ENCODE assay signal across 8 mouse cellular contexts in genomic region chr7:34166850-34167249, GRCm38 (mm10). TPM values are rescaled to one million over a fixed set of nuclear protein-coding genes. Genes with fewer than 3 reads are reported as not detected.
A peak's percentile ranks its signal among the peaks of the same experiment; 100 is the strongest.
DNase-seq lines count a peak whose midpoint lies in the region; ATAC-seq and TF ChIP-seq lines count a peak whose summit lies in the region.

No protein-coding gene starts in this region.

- H3K79me2 ChIP-seq in heart, adult 2 months (replicated peaks; ENCODE audit: control insufficient read depth, insufficient read depth, low read length), result no peaks in the 10 kb centered on the region
- H3K79me2 ChIP-seq in MEL (ENCODE audit: control insufficient read depth, insufficient read depth, low read length, poor library complexity) (peaks cover 23% of the 10 kb centered on the region), macrophage (ENCODE audit: inconsistent target) (peaks cover 39% of the 10 kb centered on the region)

- intact Hi-C loops in heart, adult 2 months (cut with DNase I), result loop anchor here (2.0 to 10.0 kb wide), 2 partner anchors 32 to 218 kb away; no protein-coding TSS in a partner anchor
- intact Hi-C loops in heart, postnatal 25 days (cut with DNase I), result no loop called here

- peak overlapping the region; percentile 87; the same call in 1 of the 2 replicates for H3K4me3 ChIP-seq in heart, adult 2 months
- H3K4me3 ChIP-seq in MEL (ENCODE audit: control insufficient read depth in 1 of 2, insufficient read depth in 1 of 2, low read depth in 2 of 2, low read length in 2 of 2), result peak overlapping the region in 1 of 2 experiments; percentile 58; a peak in 2 of 4 replicates
- peak overlapping the region; percentile 98 for H3K4me3 ChIP-seq in embryonic facial prominence, embryonic 10.5 days
- H3K4me3 ChIP-seq in intestine, embryonic 15.5 days (replicated peaks), result no peak overlapping the region
- H3K4me3 ChIP-seq in macrophage (ENCODE audit: inconsistent target), result peak overlapping the region; percentile 78
- no peak overlapping the region for H3K4me3 ChIP-seq in stomach, postnatal 0 days (ENCODE audit: low read depth, low read length)

- no peak for TF ChIP-seq POLR2A in heart, adult 2 months (IDR thresholded peaks at IDR 0.05; ENCODE audit: insufficient read depth, low read depth, low read length)
- no peak for TF ChIP-seq POLR2A in MEL (IDR thresholded peaks at IDR 0.05; ENCODE audit: control insufficient read depth in 1 of 2, insufficient read depth in 1 of 2, low read depth in 1 of 2, low read length in 2 of 2, poor library complexity in 1 of 2)

- 55% methylated on average over 4 of the region's 4 CpGs for WGBS in heart, adult 2 months
- 55% methylated on average over 4 of the region's 4 CpGs for WGBS in embryonic facial prominence, embryonic 10.5 days
- WGBS in intestine, embryonic 15.5 days, result 59% methylated on average over 4 of the region's 4 CpGs
- WGBS in macrophage (ENCODE audit: missing documents), result 48% methylated on average over 3 of the region's 4 CpGs
- 45% methylated on average over 4 of the region's 4 CpGs for WGBS in stomach, postnatal 0 days

- DNase-seq in heart, adult 2 months, result no peak
- no peak for DNase-seq in heart, postnatal 25 days (ENCODE audit: low spot score)
- DNase-seq in MEL (ENCODE audit: low read depth, low spot score), result peak; percentile 75
- peak; percentile 54 for DNase-seq in embryonic facial prominence, embryonic 10.5 days (ENCODE audit: low spot score)
- peak; percentile 71 for DNase-seq in stomach, postnatal 0 days (ENCODE audit: low spot score)
- DNase-seq in testis, postnatal 14 days (ENCODE audit: low spot score), result no peak

- no peaks in the 10 kb centered on the region for H3K9me3 ChIP-seq in MEL (replicated peaks; ENCODE audit: insufficient read depth, low read length)
- H3K9me3 ChIP-seq in embryonic facial prominence, embryonic 10.5 days, result no peaks in the 10 kb centered on the region
- H3K9me3 ChIP-seq in intestine, embryonic 15.5 days, result no peaks in the 10 kb centered on the region
- no peaks in the 10 kb centered on the region for H3K9me3 ChIP-seq in stomach, postnatal 0 days (ENCODE audit: control insufficient read depth, low read length)

- H3K27ac ChIP-seq in heart, adult 2 months, result no peak overlapping the region; the same call in 1 of the 2 replicates
- no peak overlapping the region for H3K27ac ChIP-seq in MEL (ENCODE audit: control insufficient read depth, low read depth, low read length)
- H3K27ac ChIP-seq in embryonic facial prominence, embryonic 10.5 days (replicated peaks), result no peak overlapping the region
- H3K27ac ChIP-seq in intestine, embryonic 15.5 days, result no peak overlapping the region
- H3K27ac ChIP-seq in macrophage, result no peak overlapping the region
- H3K27ac ChIP-seq in stomach, postnatal 0 days (replicated peaks), result no peak overlapping the region

- no peak overlapping the region for H3K9ac ChIP-seq in heart, adult 2 months (ENCODE audit: low read depth, low read length)
- no peak overlapping the region; the same call in 1 of the 2 replicates for H3K9ac ChIP-seq in MEL (ENCODE audit: control insufficient read depth, low read depth, low read length, poor library complexity, severe bottlenecking)
- no peak overlapping the region for H3K9ac ChIP-seq in intestine, embryonic 15.5 days
- H3K9ac ChIP-seq in stomach, postnatal 0 days (ENCODE audit: low read length), result no peak overlapping the region

- peaks cover 1% of the 10 kb centered on the region for H3K4me1 ChIP-seq in heart, adult 2 months (ENCODE audit: control insufficient read depth, insufficient read depth, low read length)
- no peaks in the 10 kb centered on the region; a peak in 1 of 4 replicates for H3K4me1 ChIP-seq in MEL (ENCODE audit: control insufficient read depth in 1 of 2, insufficient read depth in 2 of 2, low read length in 2 of 2)
- H3K4me1 ChIP-seq in embryonic facial prominence, embryonic 10.5 days, result peaks cover 12% of the 10 kb centered on the region; the same call in 1 of the 2 replicates
- no peaks in the 10 kb centered on the region for H3K4me1 ChIP-seq in intestine, embryonic 15.5 days (replicated peaks)
- H3K4me1 ChIP-seq in stomach, postnatal 0 days (replicated peaks; ENCODE audit: control insufficient read depth, insufficient read depth), result no peaks in the 10 kb centered on the region

- TF ChIP-seq EP300 in heart, adult 2 months (IDR thresholded peaks at IDR 0.05; ENCODE audit: insufficient read depth, low read depth, low read length), result no peak
- TF ChIP-seq EP300 in MEL (IDR thresholded peaks at IDR 0.05; ENCODE audit: low read depth in 1 of 2, low read length in 2 of 2), result no peak
- TF ChIP-seq EP300 in stomach, postnatal 0 days (optimal IDR thresholded peaks at IDR 0.05), result no peak

- H3K4me2 ChIP-seq in intestine, embryonic 15.5 days (replicated peaks), result peak overlapping the region; percentile 31; the same call in 1 of the 2 replicates
- H3K4me2 ChIP-seq in stomach, postnatal 0 days (replicated peaks; ENCODE audit: low read depth), result no peak overlapping the region

- ATAC-seq in intestine, embryonic 15.5 days, result no peak
- no peak for ATAC-seq in stomach, postnatal 0 days (ENCODE audit: low FRiP score, low TSS enrichment)

- peaks cover 6% of the 10 kb centered on the region for H3K36me3 ChIP-seq in heart, adult 2 months (ENCODE audit: control insufficient read depth, insufficient read depth, low read length)
- H3K36me3 ChIP-seq in MEL (ENCODE audit: control insufficient read depth in 1 of 2, insufficient read depth in 2 of 2, low read length in 2 of 2), result peaks cover 4 to 24% of the 10 kb centered on the region in 2 experiments
- peaks cover 45% of the 10 kb centered on the region for H3K36me3 ChIP-seq in embryonic facial prominence, embryonic 10.5 days (replicated peaks)
- H3K36me3 ChIP-seq in intestine, embryonic 15.5 days, result peaks cover 22% of the 10 kb centered on the region
- H3K36me3 ChIP-seq in macrophage (ENCODE audit: inconsistent target), result peaks cover 29% of the 10 kb centered on the region
- H3K36me3 ChIP-seq in stomach, postnatal 0 days (ENCODE audit: control insufficient read depth, insufficient read depth, low read length), result peaks cover 9% of the 10 kb centered on the region

- H3K27me3 ChIP-seq in heart, adult 2 months (ENCODE audit: control insufficient read depth, insufficient read depth, low read length), result no peaks in the 10 kb centered on the region
- H3K27me3 ChIP-seq in MEL (ENCODE audit: control insufficient read depth in 1 of 2, insufficient read depth in 2 of 2, low read length in 2 of 2), result no peaks in the 10 kb centered on the region
- no peaks in the 10 kb centered on the region for H3K27me3 ChIP-seq in embryonic facial prominence, embryonic 10.5 days (replicated peaks; ENCODE audit: low read depth, poor library complexity, severe bottlenecking)
- no peaks in the 10 kb centered on the region for H3K27me3 ChIP-seq in intestine, embryonic 15.5 days (replicated peaks)
- no peaks in the 10 kb centered on the region for H3K27me3 ChIP-seq in stomach, postnatal 0 days (ENCODE audit: control insufficient read depth, insufficient read depth, low read length)

- peak; percentile 57 for TF ChIP-seq CTCF in heart, adult 2 months (IDR thresholded peaks at IDR 0.05)
- TF ChIP-seq CTCF in MEL (IDR thresholded peaks at IDR 0.05 in 2 of 3, conservative IDR thresholded peaks at IDR 0.05 in 1 of 3; ENCODE audit: control insufficient read depth in 1 of 3, insufficient read depth in 1 of 3, low read depth in 2 of 3, low read length in 3 of 3, poor library complexity in 1 of 3, severe bottlenecking in 1 of 3), result peak; percentile 55 to 73 (median 63)
- TF ChIP-seq CTCF in stomach, postnatal 0 days (IDR thresholded peaks at IDR 0.05; ENCODE audit: low read depth), result peak; percentile 72

- 0 out of 2 replicates have a peak, but pooled peaks have one; percentile 1 for TF ChIP-seq RAD21 in MEL (IDR thresholded peaks at IDR 0.05; ENCODE audit: low read depth, low read length)

RNA-seq across cellular contexts. Expression of gene Uba2, which starts 2.5 kb away (rescaled TPM):
- total RNA-seq in heart, adult 2 months (2021), result 10 to 100 TPM; 29.9 to 32.9 TPM
- 19.5 and 38.6 TPM in 2 replicates for polyA plus RNA-seq in heart, adult 2 months (2012; rRNA removed)
- total RNA-seq in heart, postnatal 25 days (2021), result 10 to 100 TPM; 29.4 to 31.4 TPM
- total RNA-seq in MEL (2012; rRNA removed), result 207 and 210 TPM in 2 replicates
- 100 to 1,000 TPM in 1 of 2 experiments, not detected in 1; 201 TPM for polyA plus RNA-seq in MEL (2012; ENCODE audit: insufficient read depth in 1 of 2, insufficient read length in 2 of 2, low read depth in 1 of 2, low replicate concordance in 2 of 2, missing spikeins in 1 of 2)
- polyA plus RNA-seq in embryonic facial prominence, embryonic 10.5 days (2016; fragmentation: Nextera tagmentation; extraction: Ambion mirVana), result 289 and 295 TPM in 2 replicates
- polyA plus RNA-seq in intestine, embryonic 15.5 days (2015; fragmentation: Nextera tagmentation; extraction: Ambion mirVana), result 156 and 168 TPM in 2 replicates
- total RNA-seq in macrophage (2018; cell fraction: chromatin; rRNA removed), result 100 to 1,000 TPM in 10 of 26 experiments, 10 to 100 TPM in 16; 33.9 to 154 (median 93.8) TPM
- 10 to 100 TPM; 35.9 to 54.7 (median 48.2) TPM for total RNA-seq in macrophage (2018; cell fraction: cytosol; rRNA removed)
- 100 to 1,000 TPM in 1 of 26 experiments, 10 to 100 TPM in 25; 26.4 to 107 (median 43.7) TPM for total RNA-seq in macrophage (2018; cell fraction: nucleus; rRNA removed)
- polyA plus RNA-seq in macrophage (2018), result 45.4 to 81.1 TPM (median 48.6 TPM) in 3 replicates
- 80.4 and 80.5 TPM in 2 replicates for polyA plus RNA-seq in stomach, postnatal 0 days (2015; fragmentation: Nextera tagmentation; extraction: Ambion mirVana)

RNA-seq across cellular contexts. Expression of gene Pdcd2l, which starts 29.6 kb away (rescaled TPM):
- total RNA-seq in heart, adult 2 months (2021), result 10 to 100 TPM; 14.8 to 20.6 TPM
- 18.8 and 30.0 TPM in 2 replicates for polyA plus RNA-seq in heart, adult 2 months (2012; rRNA removed)
- total RNA-seq in heart, postnatal 25 days (2021), result 10 to 100 TPM; 17.0 to 19.7 TPM
- 25.7 and 29.5 TPM in 2 replicates for total RNA-seq in MEL (2012; rRNA removed)
- 10 to 100 TPM in 1 of 2 experiments, not detected in 1; 26.6 TPM for polyA plus RNA-seq in MEL (2012; ENCODE audit: insufficient read depth in 1 of 2, insufficient read length in 2 of 2, low read depth in 1 of 2, low replicate concordance in 2 of 2, missing spikeins in 1 of 2)
- 73.5 and 80.8 TPM in 2 replicates for polyA plus RNA-seq in embryonic facial prominence, embryonic 10.5 days (2016; fragmentation: Nextera tagmentation; extraction: Ambion mirVana)
- polyA plus RNA-seq in intestine, embryonic 15.5 days (2015; fragmentation: Nextera tagmentation; extraction: Ambion mirVana), result 55.9 TPM in 2 replicates
- 10 to 100 TPM in 22 of 26 experiments, 1 to 10 TPM in 4; 3.9 to 75.5 (median 26.3) TPM for total RNA-seq in macrophage (2018; cell fraction: chromatin; rRNA removed)
- 10 to 100 TPM; 10.4 to 27.9 (median 17.5) TPM for total RNA-seq in macrophage (2018; cell fraction: cytosol; rRNA removed)
- 10 to 100 TPM in 22 of 26 experiments, 1 to 10 TPM in 4; 4.4 to 51.6 (median 18.0) TPM for total RNA-seq in macrophage (2018; cell fraction: nucleus; rRNA removed)
- 15.9 to 29.8 TPM (median 24.8 TPM) in 3 replicates for polyA plus RNA-seq in macrophage (2018)
- polyA plus RNA-seq in stomach, postnatal 0 days (2015; fragmentation: Nextera tagmentation; extraction: Ambion mirVana), result 30.4 and 34.6 TPM in 2 replicates

RNA-seq across cellular contexts. Expression of gene Wtip, which starts 33.8 kb away (rescaled TPM):
- total RNA-seq in heart, adult 2 months (2021), result 10 to 100 TPM in 1 of 2 experiments, 1 to 10 TPM in 1; 9.7 to 10.6 TPM
- 12.1 and 16.8 TPM in 2 replicates for polyA plus RNA-seq in heart, adult 2 months (2012; rRNA removed)
- total RNA-seq in heart, postnatal 25 days (2021), result 10 to 100 TPM; 10.5 to 11.0 TPM
- not detected in 2 replicates for total RNA-seq in MEL (2012; rRNA removed)
- polyA plus RNA-seq in MEL (2012; ENCODE audit: insufficient read depth in 1 of 2, insufficient read length in 2 of 2, low read depth in 1 of 2, low replicate concordance in 2 of 2, missing spikeins in 1 of 2) (not detected), macrophage (2018) (1.1 to 5.6 TPM (median 1.5 TPM) in 3 replicates)
- polyA plus RNA-seq in embryonic facial prominence, embryonic 10.5 days (2016; fragmentation: Nextera tagmentation; extraction: Ambion mirVana), result 6.2 and 7.2 TPM in 2 replicates
- polyA plus RNA-seq in intestine, embryonic 15.5 days (2015; fragmentation: Nextera tagmentation; extraction: Ambion mirVana), result 4.0 and 4.7 TPM in 2 replicates
- 10 to 100 TPM in 1 of 26 experiments, 1 to 10 TPM in 20, under 1 TPM in 4, not detected in 1; 0.53 to 12.9 (median 2.0) TPM for total RNA-seq in macrophage (2018; cell fraction: chromatin; rRNA removed)
- 1 to 10 TPM in 16 of 26 experiments, under 1 TPM in 10; 0.30 to 3.5 (median 1.3) TPM for total RNA-seq in macrophage (2018; cell fraction: cytosol; rRNA removed)
- 10 to 100 TPM in 1 of 26 experiments, 1 to 10 TPM in 19, under 1 TPM in 5, not detected in 1; 0.58 to 11.9 (median 1.8) TPM for total RNA-seq in macrophage (2018; cell fraction: nucleus; rRNA removed)
- polyA plus RNA-seq in stomach, postnatal 0 days (2015; fragmentation: Nextera tagmentation; extraction: Ambion mirVana), result 3.5 and 5.0 TPM in 2 replicates

Comparison
In these comparisons a context has a peak if more than half of its experiments do, and no peak if none do; other contexts are left out.
1. DNase-seq: peak in MEL (single experiment), embryonic facial prominence, embryonic 10.5 days (single experiment) and stomach, postnatal 0 days (single experiment); none in heart, adult 2 months (0 of 2), heart, postnatal 25 days (single experiment) and testis, postnatal 14 days (single experiment).
2. H3K4me3 ChIP-seq: peak in heart, adult 2 months (single experiment), embryonic facial prominence, embryonic 10.5 days (single experiment) and macrophage (single experiment); none in intestine, embryonic 15.5 days (single experiment) and stomach, postnatal 0 days (single experiment).
3. Peak in every context shown above with its lines, with median percentiles within 50 percentile points of each other: CTCF ChIP-seq.